Mouse (Mus musculus) liver, adult 2 months (tissue): Measurements from ENCODE around the gene Rpl41. TPM values are rescaled to one million over a fixed set of nuclear protein-coding genes. Genes with fewer than 3 reads are reported as not detected.
A peak's percentile ranks its signal among the peaks of the same experiment; 100 is the strongest.

Experiments
- DNase-seq: peaks from one replicate; pipeline ENCODE4 v3.0.0-alpha.2; 2011; ENCODE audit warnings: low read depth, low spot score; ENCODE audit errors: extremely low read depth
- H3K27ac ChIP-seq: fragments of 200-500 bp; replicated peaks from 2 replicates; pipeline ENCODE4 v1.5.1; 2012; ENCODE audit warnings: low read depth, mild to moderate bottlenecking, control low read depth, inconsistent platforms, low read length; ENCODE audit not compliant: insufficient read depth
- H3K27me3 ChIP-seq: fragments of 200-500 bp; 2 replicates; pipeline ENCODE4 v1.6.1; 2012; ENCODE audit warnings: mild to moderate bottlenecking, moderate library complexity, low read length, inconsistent platforms; ENCODE audit not compliant: control insufficient read depth, insufficient read depth
- H3K36me3 ChIP-seq: fragments of 200-500 bp; 2 replicates; pipeline ENCODE4 v1.6.1; 2012; ENCODE audit warnings: low read length, inconsistent platforms; ENCODE audit not compliant: control insufficient read depth, insufficient read depth
- H3K4me1 ChIP-seq: fragments of 200-500 bp; 2 replicates; pipeline ENCODE4 v1.6.1; 2011; ENCODE audit warnings: low read length; ENCODE audit not compliant: control insufficient read depth, insufficient read depth
- H3K4me3 ChIP-seq: fragments of 200-500 bp; 2 replicates; pipeline ENCODE4 v1.5.1; 2011; ENCODE audit warnings: low read depth, mild to moderate bottlenecking, control low read depth, low read length, moderate library complexity; ENCODE audit not compliant: insufficient read depth
- H3K79me2 ChIP-seq: fragments of 200-500 bp; 2 replicates; pipeline ENCODE4 v1.6.1; 2012; ENCODE audit warnings: inconsistent platforms, mild to moderate bottlenecking, low read length, moderate library complexity; ENCODE audit not compliant: control insufficient read depth, insufficient read depth
- H3K9ac ChIP-seq: fragments of 200-500 bp; 2 replicates; pipeline ENCODE4 v1.6.1; 2012; ENCODE audit warnings: low read depth, mild to moderate bottlenecking, control low read depth, inconsistent platforms, low read length
- CTCF ChIP-seq: fragments of 200-500 bp; IDR thresholded peaks from 2 replicates; pipeline ENCODE4 v1.5.1; 2011; ENCODE audit warnings: low read depth, low read length, control low read depth
- POLR2A ChIP-seq: fragments of 200-500 bp; IDR thresholded peaks from 2 replicates; pipeline ENCODE4 v1.6.1; 2011; ENCODE audit warnings: low read length, control low read depth; ENCODE audit not compliant: insufficient read depth; ENCODE audit errors: extremely low read depth
- WGBS: fragments of 180-500 bp; shearing (Covaris S2); methylation state at CpG from one replicate; pipeline ENCODE4 v1.1.7; 2018; 5-methylcytosine and 5-hydroxymethylcytosine counted together
- polyA plus RNA-seq: library from polyadenylated mRNA; depleted of rRNA; stranded (reverse); fragments of >200 nt; gene quantifications from 2 replicates; pipeline ENCODE4 v1.2.3, GENCODE M21; 2012; rRNA removed
- total RNA-seq: library from RNA; depleted of rRNA; stranded (reverse); fragments of >200 nt; gene quantifications from 2 replicates; pipeline ENCODE4 v1.2.3, GENCODE M21; 2014; rRNA removed

Gene Rpl41
- total RNA-seq = 921 and 1,015 TPM in 2 replicates
- polyA plus RNA-seq = 794 TPM in 2 replicates

GRCm38 (mm10) chr10:128548947-128549681 lies at the start of gene Rpl41:
TSS of gene Rpl41 (minus strand) at chr10:128549305.
- Histone ChIP-seq H3K27me3 (no peaks in the 10 kb centered on the region), H3K79me2 (no peaks in the 10 kb centered on the region; the same call in 1 of the 2 replicates), H3K9ac (peak within 1 kb of the TSS; percentile 86), H3K4me1 (peaks cover 5% of the 10 kb centered on the region; the same call in 1 of the 2 replicates), H3K36me3 (peaks cover 18% of the 10 kb centered on the region), H3K27ac (peak within 1 kb of the TSS; percentile 85), H3K4me3 (peak within 1 kb of the TSS; percentile 78)
- TF ChIP-seq CTCF (no peak), POLR2A (peak; percentile 95)
- peak; percentile 98 for DNase-seq
- WGBS = under 1% methylated on average over 31 of the region's 31 CpGs

DNA sequence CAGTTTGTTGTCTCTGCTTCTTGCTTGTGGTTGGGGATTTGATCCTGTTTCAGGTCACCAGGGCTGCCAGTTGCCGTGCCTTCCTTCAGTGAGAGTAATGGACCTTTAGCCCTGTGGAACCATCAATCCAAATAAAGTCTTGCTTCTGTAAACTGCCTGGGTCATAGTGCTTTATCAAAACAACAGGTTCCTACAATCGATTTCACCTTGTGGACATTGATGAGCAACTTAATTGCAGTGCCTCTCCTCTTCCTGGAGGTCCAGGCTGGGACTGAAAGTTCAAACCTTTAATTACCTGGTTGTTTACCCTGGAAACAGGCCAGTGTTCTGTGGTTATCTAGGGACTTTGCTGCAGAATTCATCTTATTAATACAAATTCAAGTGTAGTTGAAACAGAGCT lies 49.4 kb upstream of the Rpl41 start:
- Histone ChIP-seq H3K4me3 (no peak overlapping the region), H3K36me3 (no peaks in the 10 kb centered on the region), H3K27me3 (no peaks in the 10 kb centered on the region), H3K27ac (peak overlapping the region; percentile 73), H3K4me1 (peaks cover 21% of the 10 kb centered on the region), H3K9ac (no peak overlapping the region), H3K79me2 (no peaks in the 10 kb centered on the region)
- TF ChIP-seq CTCF (no peak), POLR2A (no peak)
- WGBS = 15% methylated on average over 2 of the region's 2 CpGs
- DNase-seq = peak; percentile 100

DNA sequence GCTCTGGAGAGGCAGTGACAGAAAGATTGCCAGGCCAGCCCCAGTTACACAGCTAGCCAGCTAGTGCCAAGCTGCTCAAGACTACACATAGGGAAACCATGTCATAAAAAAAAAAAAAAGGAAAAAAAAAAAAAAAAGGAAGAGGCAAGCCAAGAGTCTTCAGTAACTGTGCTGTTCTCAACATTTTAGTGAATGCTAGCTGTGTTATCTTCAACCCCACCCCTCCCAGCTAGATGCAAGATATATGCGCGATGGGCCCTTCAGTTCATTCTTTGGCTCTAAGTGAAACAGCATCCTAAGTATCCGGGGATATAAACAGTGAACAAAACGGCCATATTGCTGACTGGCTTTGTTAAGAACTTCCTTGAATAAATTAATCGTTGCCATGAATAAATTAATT lies 43.7 kb upstream of the Rpl41 start:
- Histone ChIP-seq H3K9ac (no peak overlapping the region), H3K79me2 (peaks cover 3% of the 10 kb centered on the region; the same call in 1 of the 2 replicates), H3K36me3 (no peaks in the 10 kb centered on the region), H3K27ac (no peak overlapping the region), H3K4me3 (no peak overlapping the region), H3K27me3 (no peaks in the 10 kb centered on the region), H3K4me1 (peaks cover 4% of the 10 kb centered on the region)
- DNase-seq = no peak
- 80% methylated on average over 5 of the region's 5 CpGs for WGBS
- TF ChIP-seq CTCF (no peak), POLR2A (no peak)

GRCm38 (mm10) chr10:128591436-128591835 lies 42.3 kb upstream of the Rpl41 start:
- no peak overlapping the region for H3K9ac ChIP-seq
- TF ChIP-seq POLR2A (no peak), CTCF (no peak)
- H3K27me3 ChIP-seq = no peaks in the 10 kb centered on the region

DNA sequence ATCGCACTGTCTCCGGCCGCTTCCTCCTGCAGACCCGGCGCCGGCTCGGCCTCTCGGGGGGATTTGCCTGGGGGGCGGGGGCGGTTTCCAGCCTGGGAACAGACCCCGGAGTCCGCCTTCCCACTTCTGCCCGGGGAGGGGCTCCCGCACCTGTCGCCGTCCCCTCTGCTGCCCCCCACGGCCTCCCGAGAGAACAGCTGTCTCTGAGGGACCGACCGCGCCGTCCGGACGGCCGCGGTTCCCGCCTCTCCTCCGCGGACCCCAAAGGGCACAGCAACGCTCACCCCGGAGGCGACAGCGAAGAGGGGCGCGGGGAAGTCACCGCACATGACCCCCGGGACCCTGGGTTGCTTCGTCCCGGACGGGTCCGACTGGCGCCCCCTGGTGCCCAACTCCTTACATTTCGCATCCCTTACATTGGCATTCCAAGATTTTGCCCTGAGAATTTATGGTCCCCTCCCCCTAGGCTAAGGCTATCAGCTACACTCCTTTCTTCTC lies 41.1 kb upstream of the Rpl41 start:
- H3K27me3 ChIP-seq = no peaks in the 10 kb centered on the region
- TF ChIP-seq CTCF (peak; percentile 80), POLR2A (no peak)
- peaks cover 10% of the 10 kb centered on the region for H3K4me1 ChIP-seq
- under 1% methylated on average over 43 of the region's 43 CpGs for WGBS
- peak; percentile 52 for DNase-seq
- peaks cover 7% of the 10 kb centered on the region for H3K36me3 ChIP-seq
- peak overlapping the region; percentile 97 for H3K27ac ChIP-seq
- H3K4me3 ChIP-seq = peak overlapping the region; percentile 90
- peaks cover 14% of the 10 kb centered on the region; the same call in 1 of the 2 replicates for H3K79me2 ChIP-seq
- peak overlapping the region; percentile 87 for H3K9ac ChIP-seq

More at GRCm38 (mm10) chr10:128591436-128591835, 42.3 kb upstream of the Rpl41 start:
- peaks cover 5% of the 10 kb centered on the region for H3K4me1 ChIP-seq
- DNase-seq = no peak
- peaks cover 7% of the 10 kb centered on the region; the same call in 1 of the 2 replicates for H3K79me2 ChIP-seq
- H3K36me3 ChIP-seq = no peaks in the 10 kb centered on the region
- 85% methylated on average over 6 of the region's 6 CpGs for WGBS
- H3K27ac ChIP-seq = no peak overlapping the region
- H3K4me3 ChIP-seq = no peak overlapping the region
